Mouse (Mus musculus) activated CD4-positive, CD25-positive, alpha-beta regulatory T cell, adult 9 weeks (primary cell): ENCODE measurements around the gene Olfr771. TPM values are rescaled to one million over a fixed set of nuclear protein-coding genes. Genes with fewer than 3 reads are reported as not detected.

ENCODE experiments used
- polyA plus RNA-seq: library from polyadenylated mRNA; unstranded; fragments of 100-300 nt; shearing (Covaris generic); gene quantifications from one replicate; pipeline ENCODE4 v1.2.1, GENCODE M21; 2017

Gene Olfr771
- polyA plus RNA-seq, result not detected

GRCm38 (mm10) chr10:129164651-129165050 is at the start of gene Olfr771:
Gene Olfr771 (minus strand): TSS chr10:129164751.

GRCm38 (mm10) chr10:129187319-129187718 is 22.8 kb upstream of the Olfr771 start, which contains the start of gene Olfr773:
Gene Olfr773 (minus strand): TSS chr10:129187419.

DNA sequence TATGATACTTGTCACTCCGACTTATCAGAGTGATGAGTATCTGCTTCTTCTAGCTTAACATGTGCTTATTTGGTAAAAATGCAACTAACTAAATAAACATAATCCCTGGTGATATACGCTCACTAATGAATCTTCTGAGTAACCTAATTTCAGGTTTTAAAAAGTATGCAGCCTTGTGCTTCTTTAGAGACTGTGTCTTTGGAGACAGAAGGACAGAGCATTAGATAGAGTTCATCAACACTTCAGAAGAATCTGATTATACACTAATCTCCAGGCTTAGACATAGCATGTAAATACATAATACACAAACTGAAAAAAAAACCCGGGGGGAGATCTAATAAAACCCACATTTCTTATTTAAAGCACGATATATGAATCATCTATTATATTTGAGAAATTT is 13.3 kb upstream of the Olfr771 start, which contains the start of gene Olfr772:
Olfr772 (minus strand) TSS at position 101 of the 400 bp plus-strand sequence.

GRCm38 (mm10) chr10:129138898-129139297 is 25.7 kb downstream of the Olfr771 start, which contains the start of gene Olfr770:
Gene Olfr770 (minus strand): TSS chr10:129138998.

GRCm38 (mm10) chr10:129117761-129118160 is 46.8 kb downstream of the Olfr771 start, which contains the start of gene Olfr769:
Gene Olfr769 (minus strand): TSS chr10:129117861.

Other genes with a start within 250 kb of the Olfr771 start
- gene Rdh5, start 241.9 kb downstream of the Olfr771 start, polyA plus RNA-seq, result 13.5 TPM
- gene Bloc1s1, start 240.7 kb downstream of the Olfr771 start, polyA plus RNA-seq, result 185 TPM
- 10.1 TPM for gene Itga7, start 230.9 kb downstream of the Olfr771 start, polyA plus RNA-seq
- not detected for gene Mettl7b, start 203.8 kb downstream of the Olfr771 start, polyA plus RNA-seq
- gene Olfr9, start 175.3 kb downstream of the Olfr771 start, polyA plus RNA-seq, result not detected
- gene Olfr763, start 154.0 kb downstream of the Olfr771 start, polyA plus RNA-seq, result not detected
- not detected for gene Olfr764-ps1, start 124.9 kb downstream of the Olfr771 start, polyA plus RNA-seq
- not detected for gene Olfr765, start 114.8 kb downstream of the Olfr771 start, polyA plus RNA-seq
- not detected for gene Olfr766-ps1, start 95.8 kb downstream of the Olfr771 start, polyA plus RNA-seq
- not detected for gene Olfr767, start 81.8 kb downstream of the Olfr771 start, polyA plus RNA-seq
- gene Olfr768, start 65.4 kb downstream of the Olfr771 start, polyA plus RNA-seq, result not detected
- not detected for gene Olfr769, start 46.9 kb downstream of the Olfr771 start, polyA plus RNA-seq
- not detected for gene Olfr770, start 25.8 kb downstream of the Olfr771 start, polyA plus RNA-seq
- gene Olfr772, start 13.2 kb upstream of the Olfr771 start, polyA plus RNA-seq, result not detected
- gene Olfr773, start 22.7 kb upstream of the Olfr771 start, polyA plus RNA-seq, result not detected
- gene Olfr774, start 71.5 kb upstream of the Olfr771 start, polyA plus RNA-seq, result not detected
- gene Olfr775, start 83.7 kb upstream of the Olfr771 start, polyA plus RNA-seq, result not detected
- not detected for gene Olfr776, start 94.4 kb upstream of the Olfr771 start, polyA plus RNA-seq
- gene Olfr777, start 106.7 kb upstream of the Olfr771 start, polyA plus RNA-seq, result not detected
- gene Olfr780, start 153.4 kb upstream of the Olfr771 start, polyA plus RNA-seq, result not detected
- not detected for gene Olfr781, start 164.1 kb upstream of the Olfr771 start, polyA plus RNA-seq
- gene Olfr782, start 184.1 kb upstream of the Olfr771 start, polyA plus RNA-seq, result not detected
- gene Olfr784, start 219.3 kb upstream of the Olfr771 start, polyA plus RNA-seq, result not detected
- not detected for gene Olfr785, start 240.7 kb upstream of the Olfr771 start, polyA plus RNA-seq